Mouse (Mus musculus): Measurements from ENCODE around the gene Ank3.

Gene Ank3

DNA sequence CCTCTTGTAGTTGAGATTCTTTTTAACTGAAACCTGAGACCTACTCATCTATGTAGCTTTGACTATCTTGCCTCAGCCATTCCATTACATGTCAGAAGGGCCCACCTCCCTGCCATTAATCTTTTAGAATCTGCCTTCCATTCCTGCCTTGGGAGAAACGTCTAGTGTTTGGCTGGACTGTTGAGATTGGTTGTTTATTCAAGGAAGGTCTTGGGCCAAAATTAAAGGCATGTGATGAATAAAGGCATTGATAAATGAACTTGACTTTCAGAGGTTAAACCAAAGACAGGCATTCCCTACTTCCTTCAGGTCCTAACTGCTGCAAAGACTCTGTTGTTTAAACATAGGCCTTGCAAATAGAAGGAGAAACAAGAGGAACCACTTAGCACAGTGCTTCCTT lies 271.9 kb downstream of the Ank3 start:
- no peak for DNase-seq (ENCODE audit: low read depth)

DNA sequence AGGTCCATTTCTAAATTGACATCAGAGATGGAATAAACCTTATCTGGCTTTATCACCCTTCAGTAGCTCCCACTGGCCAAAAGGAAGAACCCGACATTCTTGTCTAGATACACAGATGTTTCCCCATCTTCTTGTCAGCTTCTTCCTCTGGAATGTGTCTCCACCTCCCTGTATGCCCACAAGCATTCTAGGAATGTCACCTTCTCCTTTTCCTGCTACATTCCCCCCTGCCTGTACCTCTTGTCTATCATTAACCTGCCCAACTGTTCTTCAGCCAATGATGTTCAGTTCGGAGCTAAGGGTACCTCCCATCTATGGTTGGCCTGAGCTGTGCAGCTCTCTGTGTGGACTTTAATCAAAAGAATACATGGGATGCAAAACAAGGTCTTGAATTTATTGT lies 272.4 kb downstream of the Ank3 start:
- DNase-seq (ENCODE audit: low read depth): no peak

DNA sequence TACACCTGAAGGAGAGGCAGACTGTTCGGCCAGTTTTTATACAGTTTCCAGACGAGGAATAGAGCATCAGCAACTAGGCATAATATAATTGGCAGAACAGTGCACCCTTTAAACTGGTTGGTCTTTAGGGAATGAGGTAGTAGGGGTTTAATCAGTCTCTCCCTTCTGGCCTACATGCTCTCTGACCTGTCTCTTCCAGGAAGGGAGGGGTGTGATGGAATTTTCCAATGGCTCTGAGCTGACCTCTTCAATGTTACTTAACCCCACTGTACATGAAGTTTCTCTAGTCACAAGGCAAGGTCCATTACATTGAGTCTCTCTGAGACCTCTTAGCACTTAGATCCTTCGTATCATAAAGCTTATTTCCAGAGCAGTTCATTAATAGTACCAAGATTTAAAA lies 272.9 kb downstream of the Ank3 start:
- no peak for DNase-seq (ENCODE audit: low read depth)

DNA sequence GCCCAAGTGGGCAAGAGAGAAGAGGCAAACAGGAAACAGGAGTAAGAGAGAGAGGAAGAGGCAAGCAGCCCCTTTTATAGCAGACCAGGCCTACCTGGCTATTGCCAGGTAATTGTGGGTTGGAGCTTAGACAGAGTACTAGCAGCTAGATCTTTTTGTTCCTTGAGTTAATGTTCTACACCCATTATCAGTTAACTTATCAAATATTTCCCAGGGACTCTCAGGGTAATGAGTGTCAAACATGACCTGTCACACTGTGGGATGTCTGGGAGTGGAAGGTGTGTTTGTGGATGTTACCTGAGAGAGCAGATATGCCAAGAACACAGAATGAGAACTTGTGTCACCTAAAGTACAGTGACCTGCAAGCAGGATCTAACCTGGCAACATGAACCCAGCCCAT lies 274.0 kb downstream of the Ank3 start:
- no peak for DNase-seq (ENCODE audit: low read depth)

DNA sequence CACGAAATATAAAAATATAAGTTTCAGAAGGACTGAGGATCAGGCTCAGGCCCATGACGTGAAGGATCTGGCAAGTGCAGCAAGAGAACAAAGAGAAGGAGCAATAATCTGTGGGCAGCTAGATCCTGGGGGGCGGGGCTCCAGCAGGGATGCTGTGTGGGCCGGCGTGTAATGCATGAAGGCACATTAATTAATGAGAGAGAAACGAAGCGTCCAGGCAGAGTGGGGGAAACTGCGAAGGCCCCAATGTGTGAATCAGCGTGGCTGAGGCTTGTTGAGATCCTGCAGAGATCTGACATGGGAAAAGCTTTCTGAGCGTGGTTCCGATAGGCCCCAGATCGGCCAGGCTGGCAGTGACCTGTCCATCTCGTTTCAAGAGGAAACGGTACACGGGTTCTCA lies 279.7 kb downstream of the Ank3 start:
- no peak for DNase-seq (ENCODE audit: low read depth)

DNA sequence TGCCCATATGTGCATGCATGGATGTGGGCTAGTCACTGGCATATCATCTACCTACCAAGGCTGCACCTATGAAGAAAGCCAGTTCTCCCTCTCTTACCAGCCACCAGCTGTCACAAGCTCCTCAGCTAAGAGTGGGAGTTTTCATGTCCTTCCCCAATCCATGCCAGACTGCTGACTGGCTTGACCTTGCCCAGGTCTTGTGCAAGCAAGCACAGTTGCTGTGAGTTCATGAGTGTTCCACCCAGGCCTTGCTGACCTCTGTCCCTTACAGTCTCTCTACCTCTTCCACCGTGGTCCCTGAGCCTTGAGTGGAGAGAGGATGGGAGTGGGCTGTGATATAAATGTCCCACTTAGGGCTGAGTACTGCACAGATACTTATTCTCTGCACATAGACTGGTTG lies 287.8 kb downstream of the Ank3 start:
- no peak for DNase-seq (ENCODE audit: low read depth)

DNA sequence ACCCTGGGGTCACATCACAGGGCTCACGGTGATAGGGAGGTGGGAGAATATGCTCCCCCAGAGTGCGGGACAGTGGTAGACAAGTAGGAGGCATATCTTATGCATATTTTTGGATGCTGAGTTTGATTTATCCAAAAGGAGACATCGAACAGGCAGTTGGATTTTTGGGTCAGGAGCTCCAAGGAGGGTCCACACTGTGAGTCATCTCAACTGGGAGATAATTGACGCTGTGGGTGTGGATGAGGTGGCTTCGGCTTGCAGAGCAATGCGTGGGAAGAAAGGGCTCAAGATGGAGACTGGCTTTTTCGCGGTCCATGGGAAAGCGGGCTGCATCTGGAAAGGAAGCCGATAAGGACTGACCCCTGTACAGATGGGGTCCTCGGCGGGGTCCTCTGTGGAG lies 290.5 kb downstream of the Ank3 start:
- DNase-seq (ENCODE audit: low read depth): no peak

DNA sequence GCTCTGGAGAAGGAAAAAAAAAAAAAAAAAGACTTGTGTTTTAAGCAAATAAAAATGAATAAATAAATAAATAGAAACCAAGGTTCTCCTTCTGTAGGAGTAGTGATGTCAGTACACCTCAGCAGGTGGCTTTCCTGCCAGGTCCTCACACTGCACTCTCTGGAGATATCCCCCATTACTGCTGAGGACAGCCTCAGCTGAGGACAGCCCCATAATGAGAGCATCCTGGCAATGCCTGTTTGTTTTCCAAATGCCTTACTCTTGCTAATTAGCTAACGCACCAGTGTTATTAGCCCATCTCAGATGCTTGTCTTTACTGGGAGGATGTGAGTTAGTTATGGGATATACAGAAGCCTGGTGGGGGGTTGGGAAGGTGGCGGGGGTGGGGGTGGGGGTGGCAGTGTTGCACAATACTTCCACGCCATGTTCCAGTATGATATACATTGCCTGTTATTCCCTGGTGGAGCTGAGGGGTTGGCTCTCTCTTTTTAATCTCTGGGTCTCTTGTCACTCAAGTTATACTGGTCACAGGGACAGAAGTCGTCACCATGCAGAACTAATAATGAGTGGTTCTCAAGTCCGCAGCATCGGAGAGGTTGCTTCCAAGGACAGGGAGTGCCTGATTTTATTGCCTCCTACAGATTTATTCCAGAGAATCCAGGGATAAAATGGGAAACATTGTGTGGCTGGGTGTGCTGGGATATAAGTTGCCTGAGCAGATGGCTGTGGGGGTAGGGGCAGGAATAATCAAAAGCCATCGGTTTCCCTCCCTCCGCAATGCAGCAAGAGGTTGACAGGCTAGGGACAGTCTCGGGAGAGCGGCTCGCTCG lies 291.8 kb downstream of the Ank3 start:
- no peak for DNase-seq (ENCODE audit: low read depth)

DNA sequence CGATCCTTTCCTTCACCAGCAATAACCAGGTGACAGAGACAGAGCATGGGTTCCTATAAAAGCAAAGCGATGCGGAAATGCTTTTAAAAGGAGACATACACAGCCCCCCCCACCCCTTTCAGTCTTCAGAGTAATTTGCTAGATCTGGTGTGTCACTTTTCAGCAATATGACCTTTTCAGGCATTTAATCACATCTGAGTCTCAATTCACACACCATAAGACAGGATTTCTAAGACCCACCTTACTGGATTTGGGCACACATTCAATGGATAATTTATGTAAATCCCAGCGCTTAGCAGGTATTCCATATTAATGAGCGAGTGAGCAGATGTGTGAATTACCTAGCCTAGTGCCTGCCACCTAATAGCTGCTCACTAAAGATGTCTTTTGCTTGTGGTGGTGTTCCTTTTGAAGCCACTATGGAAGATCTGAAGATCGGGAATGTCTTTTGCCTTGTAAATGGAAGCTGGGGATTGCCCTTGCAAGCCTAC lies 292.4 kb downstream of the Ank3 start:
- no peak for DNase-seq (ENCODE audit: low read depth)

DNA sequence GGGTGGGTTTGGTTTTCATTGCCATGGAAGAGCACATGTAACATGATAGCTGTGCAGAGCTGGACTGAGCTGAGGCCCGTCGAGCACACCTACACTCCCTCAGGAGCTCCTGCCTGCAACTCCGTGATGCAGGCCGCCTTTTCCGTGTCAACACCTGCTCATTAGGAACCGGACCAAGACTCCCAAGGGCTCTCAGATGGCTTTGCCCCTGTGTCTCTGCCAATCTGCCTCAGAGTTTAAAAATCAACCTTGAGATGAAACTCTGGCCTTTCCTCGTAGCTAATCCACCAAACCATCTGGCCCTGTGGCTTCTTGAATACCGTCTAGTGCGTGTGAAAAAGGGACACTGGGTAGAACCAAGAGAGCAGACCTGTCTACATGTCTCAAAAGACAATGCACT lies 297.4 kb downstream of the Ank3 start:
- DNase-seq (ENCODE audit: low read depth): no peak

DNA sequence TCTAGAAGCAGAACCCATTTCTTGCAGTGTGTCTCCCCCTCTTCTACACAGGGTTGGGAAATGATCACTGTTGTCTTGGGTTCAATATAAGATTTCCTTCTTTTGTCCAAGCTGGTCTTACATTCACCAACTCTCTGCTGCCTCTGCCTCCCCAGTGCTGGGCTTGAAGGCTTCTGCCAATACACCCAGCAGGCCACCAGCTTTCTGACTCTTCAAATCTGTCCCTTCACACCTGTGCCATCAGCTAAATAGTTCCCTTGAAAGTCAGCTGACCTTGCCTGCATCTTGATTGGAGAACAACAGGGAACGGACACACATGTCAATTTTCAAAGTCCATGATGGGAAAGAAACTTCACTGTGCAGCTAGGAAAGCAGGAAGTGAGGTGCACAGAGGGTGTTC lies 300.1 kb downstream of the Ank3 start:
- no peak for DNase-seq (ENCODE audit: low read depth)

DNA sequence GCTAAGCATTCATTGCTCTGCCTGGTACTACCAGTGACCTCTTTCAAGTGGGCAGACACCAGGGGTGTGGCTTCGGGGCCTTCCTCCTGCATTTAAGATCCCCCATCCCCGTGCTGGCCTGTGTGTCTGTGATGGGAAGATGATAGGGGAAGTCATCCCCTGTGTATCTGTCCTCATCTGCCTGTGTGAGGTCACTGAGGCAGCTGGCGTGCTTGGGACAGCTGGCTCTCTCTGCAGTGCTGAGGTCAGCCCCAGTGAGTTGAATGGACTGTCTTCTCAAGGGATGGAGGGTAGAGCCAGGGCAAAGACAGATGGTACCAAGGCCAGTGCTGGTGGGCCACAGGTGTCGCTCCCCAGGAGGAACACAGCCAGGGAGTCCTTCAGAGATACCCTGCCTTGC lies 302.7 kb downstream of the Ank3 start:
- no peak for DNase-seq (ENCODE audit: low read depth)

DNA sequence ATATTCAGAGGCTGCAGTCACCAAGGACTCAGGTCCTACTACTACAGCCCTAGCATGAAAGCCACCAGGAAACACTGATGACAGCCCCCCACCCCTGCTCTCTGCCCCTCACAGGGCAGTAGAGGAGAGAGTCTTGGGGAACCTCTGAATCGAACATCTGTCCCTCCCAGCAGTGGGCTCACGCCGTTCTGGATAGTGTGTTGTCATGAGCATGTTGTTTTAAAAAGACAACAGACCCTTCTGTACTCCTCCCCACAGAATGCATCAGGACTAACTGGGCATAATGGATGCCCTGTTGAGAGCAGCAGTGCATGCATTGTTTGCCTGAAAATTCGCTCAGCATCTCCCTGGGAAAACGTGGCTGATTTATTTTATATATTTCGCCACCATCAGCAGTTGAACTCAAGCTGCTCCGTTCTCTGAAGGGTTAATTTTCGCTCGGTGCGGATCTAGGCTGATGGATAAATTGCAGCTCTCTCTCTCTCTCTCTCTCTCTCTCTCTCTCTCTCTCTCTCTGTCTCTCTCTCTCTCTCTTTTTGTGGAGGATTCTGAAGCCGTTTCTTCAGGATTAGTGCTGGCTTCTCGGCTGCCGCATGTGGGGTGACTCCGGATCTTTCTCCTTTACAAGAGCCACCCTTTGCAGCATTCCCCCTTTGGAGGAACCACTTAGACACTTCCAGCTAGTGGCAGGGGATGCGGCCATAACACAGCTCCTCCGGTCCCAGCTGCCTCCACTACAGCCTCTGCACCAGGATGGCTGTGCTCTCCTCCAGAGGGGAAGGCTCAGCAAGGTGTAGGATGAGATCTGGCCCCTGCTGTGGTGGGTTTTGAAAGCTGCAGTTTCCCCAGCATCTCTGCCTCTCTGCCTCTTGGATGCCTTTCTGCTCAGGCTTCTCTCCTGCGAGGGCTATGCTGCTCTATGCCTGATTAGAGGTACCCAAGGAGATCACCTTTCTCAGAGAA lies 307.5 kb downstream of the Ank3 start:
- no peak for DNase-seq (ENCODE audit: low read depth)

DNA sequence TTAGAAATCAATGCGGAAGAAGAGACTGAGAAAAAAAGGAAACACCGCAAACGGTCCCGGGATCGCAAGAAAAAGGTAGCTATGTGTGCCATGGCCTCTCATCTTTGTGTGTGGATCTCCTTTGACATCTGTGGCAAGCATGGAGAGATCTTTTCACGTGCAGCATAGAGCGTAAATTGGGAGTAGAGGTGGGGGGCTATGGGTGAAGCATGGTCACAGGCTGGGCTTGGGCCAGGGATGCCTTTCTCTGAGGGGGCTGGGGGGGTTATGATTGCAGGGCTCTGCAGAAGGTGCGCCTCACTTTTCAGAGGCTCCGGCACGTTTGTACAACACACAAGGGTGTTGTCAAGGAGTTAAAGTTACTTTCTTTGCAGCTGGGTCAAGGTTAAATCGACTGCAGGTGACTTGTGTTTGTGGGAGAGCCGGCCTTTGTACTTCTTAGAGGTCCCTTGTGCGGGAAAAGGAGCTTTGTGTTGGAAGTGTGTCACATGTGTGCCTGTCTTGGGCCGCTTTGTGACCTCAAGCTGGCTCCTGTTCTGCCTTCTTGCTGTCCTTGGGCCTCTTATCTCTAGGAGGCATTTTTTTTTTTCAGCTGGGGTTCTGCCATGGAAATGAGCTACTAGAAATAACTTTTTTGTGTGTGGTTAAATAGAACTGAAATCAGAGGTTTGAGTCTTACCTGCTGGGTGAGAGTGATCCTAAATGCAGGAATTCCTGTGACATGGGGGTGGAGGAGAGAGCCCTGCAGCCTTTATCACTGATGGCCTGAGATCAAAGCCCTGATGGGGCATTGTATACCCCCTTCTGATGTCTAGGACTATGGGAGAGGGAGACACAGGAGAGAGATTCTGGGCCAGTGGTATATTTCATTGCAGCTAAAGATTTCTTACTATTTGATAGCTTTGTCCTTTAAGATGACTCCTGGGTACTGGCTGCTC lies 308.5 kb downstream of the Ank3 start:
- DNase-seq (ENCODE audit: low read depth): no peak

DNA sequence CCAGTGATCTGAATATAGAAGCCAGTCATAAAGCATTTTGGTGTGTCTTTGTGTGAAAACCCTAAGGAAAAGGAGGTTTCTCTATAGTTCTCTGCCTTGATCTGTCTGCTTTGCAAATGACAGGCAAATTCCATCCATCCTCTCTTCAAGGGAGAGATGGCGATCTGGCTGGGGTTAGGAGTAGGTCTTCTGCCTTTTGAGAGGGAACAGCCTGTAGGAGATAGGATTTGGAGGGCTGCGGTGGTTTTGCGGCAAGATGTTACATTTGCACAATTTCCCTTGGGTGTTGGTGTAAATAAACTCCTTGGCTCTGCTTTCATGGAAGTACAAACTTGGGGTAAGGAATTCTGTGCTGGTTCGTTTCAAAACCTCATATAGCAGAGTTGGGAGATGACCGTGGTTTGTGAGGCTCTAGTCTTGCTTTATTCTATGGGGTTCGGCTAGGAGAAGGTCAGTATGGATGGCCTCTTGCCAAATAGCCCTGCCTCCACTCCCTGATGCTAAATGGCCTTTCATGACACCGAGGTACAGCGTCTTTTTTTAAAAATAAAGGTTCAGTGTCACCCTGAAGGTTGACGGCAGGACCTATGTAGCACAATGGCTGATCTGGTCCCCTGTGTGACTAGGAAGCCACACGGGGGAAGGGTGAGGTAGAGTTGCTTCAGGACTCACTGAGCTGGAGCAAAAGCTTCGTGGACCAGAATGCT lies 309.4 kb downstream of the Ank3 start:
- DNase-seq (ENCODE audit: low read depth): no peak

DNA sequence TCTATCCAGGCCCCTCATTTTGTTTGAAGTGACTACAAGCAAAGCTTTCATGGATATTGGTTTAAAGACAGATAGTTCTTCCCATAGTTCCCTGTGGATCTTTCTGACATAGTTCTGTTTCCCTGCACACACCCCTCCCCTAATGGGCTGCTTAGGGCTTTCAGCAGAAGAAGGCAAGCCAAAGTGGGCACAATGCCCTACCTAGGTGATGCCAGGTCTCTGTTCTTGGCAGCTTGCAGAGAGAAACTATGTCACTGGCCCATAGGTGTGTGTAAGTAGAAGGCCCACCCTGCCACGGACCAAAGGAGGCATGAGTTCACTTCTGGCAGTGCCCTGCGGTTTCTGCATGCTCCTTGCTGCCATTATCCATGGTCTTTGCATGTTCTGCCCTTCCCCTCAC lies 311.1 kb downstream of the Ank3 start:
- no peak for DNase-seq (ENCODE audit: low read depth)

DNA sequence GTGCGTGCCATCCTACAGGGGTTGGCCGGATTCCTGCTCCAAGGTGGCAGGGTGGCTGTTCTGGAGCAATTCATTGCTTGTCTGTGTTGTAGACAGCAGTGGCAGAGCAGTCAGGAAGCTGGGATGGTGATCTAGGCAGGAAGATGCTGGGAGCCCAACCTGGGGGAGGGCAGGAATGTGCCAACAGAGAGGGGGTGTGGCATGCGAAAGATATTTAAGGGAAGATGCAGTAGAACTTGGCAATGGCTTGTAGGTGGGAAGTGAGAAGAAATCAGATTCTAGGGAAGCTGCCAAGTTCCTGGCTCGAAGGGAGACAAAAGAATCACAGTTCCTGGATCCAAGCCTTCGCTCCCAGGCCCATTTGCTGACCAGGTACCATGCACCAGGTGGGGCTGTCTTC lies 312.2 kb downstream of the Ank3 start:
- no peak for DNase-seq (ENCODE audit: low read depth)

DNA sequence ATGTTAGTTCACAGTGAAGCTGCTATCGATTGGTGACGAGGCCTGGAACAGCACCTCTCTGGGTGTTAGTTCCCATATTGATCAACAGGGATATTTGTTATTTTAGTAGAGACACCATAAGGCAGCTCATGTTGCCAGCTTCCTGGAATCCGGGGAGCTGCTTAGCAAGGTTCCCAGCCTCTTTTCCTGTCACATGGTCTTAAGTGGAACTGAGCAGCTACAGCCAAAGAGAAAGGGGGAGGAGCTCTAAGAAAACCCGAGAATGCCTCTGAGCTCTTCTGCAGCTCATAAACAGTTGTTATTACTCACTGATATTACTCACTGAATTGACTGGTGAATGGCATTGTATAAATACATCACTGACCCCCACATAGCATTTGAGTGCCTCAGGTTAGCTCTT lies 318.3 kb downstream of the Ank3 start:
- no peak for DNase-seq (ENCODE audit: low read depth)

DNA sequence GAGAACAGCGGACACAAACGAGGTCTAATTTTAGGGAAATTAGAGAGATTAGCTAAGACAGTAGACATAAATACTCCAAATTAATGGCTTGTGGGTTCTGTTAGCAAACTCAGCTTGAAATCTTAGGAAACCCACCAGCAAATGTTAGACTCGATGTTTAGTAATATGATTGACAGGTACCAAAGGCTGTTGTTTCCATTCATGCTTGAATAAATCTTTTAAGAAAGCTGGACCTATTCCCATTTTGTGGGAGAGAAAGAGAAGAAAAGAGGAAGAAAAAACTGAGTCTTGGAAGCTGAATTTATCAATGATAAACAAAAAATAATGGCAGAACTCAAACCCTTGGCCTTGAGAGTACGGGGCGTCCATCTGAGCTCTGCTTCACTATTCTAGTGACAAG lies 320.8 kb downstream of the Ank3 start:
- DNase-seq (ENCODE audit: low read depth): no peak

DNA sequence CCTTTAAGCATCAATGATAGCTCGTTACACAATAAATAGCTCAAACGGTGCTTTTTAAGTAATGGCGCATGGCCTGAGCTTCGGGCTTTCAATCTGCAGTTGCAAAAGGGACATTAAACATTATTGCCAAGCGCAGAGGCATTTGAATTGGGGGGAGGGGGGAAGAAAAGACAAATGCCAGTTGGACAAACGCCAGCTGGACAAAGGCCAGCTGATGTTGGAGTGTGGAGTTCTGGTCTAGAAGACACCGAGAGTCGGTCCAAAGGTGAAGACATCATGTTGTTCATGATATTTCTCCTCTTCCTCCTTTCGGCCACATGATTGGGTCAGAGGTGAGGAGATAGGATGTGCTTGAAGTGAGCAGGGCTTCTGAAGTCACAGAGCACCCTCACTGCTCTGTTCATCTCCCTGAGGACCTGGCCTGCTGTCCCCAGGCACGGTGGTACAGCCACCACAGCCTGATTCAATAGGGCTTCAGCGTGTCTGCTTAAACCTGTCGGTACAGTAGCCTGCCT lies 321.4 kb downstream of the Ank3 start:
- no peak for DNase-seq (ENCODE audit: low read depth)

DNA sequence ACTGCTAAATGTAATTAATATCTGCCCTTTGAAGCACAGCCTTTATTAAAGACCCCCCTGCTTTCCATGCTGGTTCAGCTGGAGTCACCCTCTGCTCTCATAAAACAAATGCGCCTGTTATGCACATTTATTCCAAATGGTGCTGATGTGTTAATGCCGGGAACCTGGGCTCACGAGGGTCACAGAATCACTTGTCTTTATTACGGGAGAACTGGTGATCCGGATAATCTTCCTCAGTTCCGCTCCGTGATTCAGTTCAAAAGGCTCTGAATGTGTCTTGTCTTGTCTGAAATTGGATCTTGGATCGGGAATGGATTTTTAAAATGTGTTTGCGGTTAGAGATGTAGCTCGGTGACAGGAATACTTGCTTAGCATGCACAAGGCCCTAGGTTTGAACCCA lies 321.9 kb downstream of the Ank3 start:
- no peak for DNase-seq (ENCODE audit: low read depth)

Measured in induced T-regulatory cell, adult 2 months (primary cell).